Mouse (Mus musculus) ES-Bruce4 (cell line): ENCODE data around the gene Duxf3. TPM values are rescaled to one million over a fixed set of nuclear protein-coding genes. Genes with fewer than 3 reads are reported as not detected.
"Not testable (repeated sequence)": the region's sequence is repeated elsewhere in the genome, so short reads cannot be mapped to it uniquely, and the experiment has no call there.

Source experiments
- H3K27ac ChIP-seq: 2 replicates; pipeline ENCODE4 v1.5.1; 2012; ENCODE audit warnings: low read length, inconsistent platforms; ENCODE audit not compliant: insufficient read depth
- H3K27me3 ChIP-seq: 2 replicates; pipeline ENCODE4 v1.6.1; 2012; ENCODE audit warnings: mild to moderate bottlenecking, low read length, inconsistent platforms; ENCODE audit not compliant: control insufficient read depth, poor library complexity, insufficient read depth, severe bottlenecking
- H3K36me3 ChIP-seq: 2 replicates; pipeline ENCODE4 v1.6.1; 2012; ENCODE audit warnings: inconsistent platforms, mild to moderate bottlenecking, low read length, moderate library complexity; ENCODE audit not compliant: control insufficient read depth, poor library complexity, insufficient read depth, severe bottlenecking
- H3K4me1 ChIP-seq: one replicate; pipeline ENCODE4 v1.8.1; 2011; ENCODE audit warnings: low read length; ENCODE audit not compliant: control insufficient read depth, insufficient read depth
- H3K4me3 ChIP-seq: 2 replicates; pipeline ENCODE4 v1.5.1; 2011; ENCODE audit warnings: low read depth, mild to moderate bottlenecking, low read length
- H3K9ac ChIP-seq: 2 replicates; pipeline ENCODE4 v1.6.1; 2012; ENCODE audit warnings: low read depth, mild to moderate bottlenecking, inconsistent platforms; ENCODE audit not compliant: poor library complexity, severe bottlenecking
- H3K9me3 ChIP-seq: replicated peaks from 2 replicates; pipeline ENCODE4 v1.6.1; 2012; ENCODE audit warnings: mild to moderate bottlenecking, low read length, inconsistent platforms; ENCODE audit not compliant: control insufficient read depth, poor library complexity, insufficient read depth, severe bottlenecking
- EP300 ChIP-seq: IDR thresholded peaks from 2 replicates; pipeline ENCODE4 v1.6.1; 2011; ENCODE audit warnings: low read depth, low read length; ENCODE audit not compliant: insufficient read depth
- polyA plus RNA-seq: library from polyadenylated mRNA; stranded (reverse); fragments of >200 nt; gene quantifications from 2 replicates; pipeline ENCODE4 v1.2.4, GENCODE M21; 2011; ENCODE audit warnings: low read depth; ENCODE audit not compliant: missing spikeins, insufficient read depth, insufficient read length

Duxf3 gene
- polyA plus RNA-seq, 1 experiment = not detected

GRCm38 (mm10) chr10:58227798-58228197, 4.7 kb downstream of the Duxf3 start:
- H3K36me3 ChIP-seq = not testable (repeated sequence)

DNA sequence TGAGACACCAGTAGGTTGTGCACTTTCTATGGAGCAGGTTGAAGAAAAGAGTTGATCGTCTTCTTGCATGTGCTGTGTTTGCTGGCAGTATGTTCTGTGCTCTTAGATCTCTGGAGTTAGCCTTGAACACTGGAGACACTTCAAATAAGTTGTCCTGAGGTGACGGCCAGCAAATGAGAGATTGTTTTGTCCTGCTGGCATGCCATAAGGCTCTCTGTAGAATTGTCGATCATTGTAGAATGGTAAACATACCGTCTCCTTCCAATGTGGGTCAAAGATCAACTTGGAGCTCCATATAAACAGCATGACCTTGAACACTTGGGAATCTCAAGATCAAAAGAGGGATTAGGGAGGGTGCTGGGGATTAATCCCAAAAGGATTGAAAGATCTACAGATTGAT, 6.1 kb downstream of the Duxf3 start:
- H3K4me1 ChIP-seq, H3K27ac ChIP-seq, H3K9me3 ChIP-seq, H3K27me3 ChIP-seq, H3K36me3 ChIP-seq, H3K4me3 ChIP-seq, H3K9ac ChIP-seq: not testable (repeated sequence)

More at GRCm38 (mm10) chr10:58227798-58228197, 4.7 kb downstream of the Duxf3 start:
- not testable (repeated sequence) for H3K4me3 ChIP-seq, H3K9ac ChIP-seq, H3K9me3 ChIP-seq, H3K27ac ChIP-seq, H3K27me3 ChIP-seq, H3K4me1 ChIP-seq

DNA sequence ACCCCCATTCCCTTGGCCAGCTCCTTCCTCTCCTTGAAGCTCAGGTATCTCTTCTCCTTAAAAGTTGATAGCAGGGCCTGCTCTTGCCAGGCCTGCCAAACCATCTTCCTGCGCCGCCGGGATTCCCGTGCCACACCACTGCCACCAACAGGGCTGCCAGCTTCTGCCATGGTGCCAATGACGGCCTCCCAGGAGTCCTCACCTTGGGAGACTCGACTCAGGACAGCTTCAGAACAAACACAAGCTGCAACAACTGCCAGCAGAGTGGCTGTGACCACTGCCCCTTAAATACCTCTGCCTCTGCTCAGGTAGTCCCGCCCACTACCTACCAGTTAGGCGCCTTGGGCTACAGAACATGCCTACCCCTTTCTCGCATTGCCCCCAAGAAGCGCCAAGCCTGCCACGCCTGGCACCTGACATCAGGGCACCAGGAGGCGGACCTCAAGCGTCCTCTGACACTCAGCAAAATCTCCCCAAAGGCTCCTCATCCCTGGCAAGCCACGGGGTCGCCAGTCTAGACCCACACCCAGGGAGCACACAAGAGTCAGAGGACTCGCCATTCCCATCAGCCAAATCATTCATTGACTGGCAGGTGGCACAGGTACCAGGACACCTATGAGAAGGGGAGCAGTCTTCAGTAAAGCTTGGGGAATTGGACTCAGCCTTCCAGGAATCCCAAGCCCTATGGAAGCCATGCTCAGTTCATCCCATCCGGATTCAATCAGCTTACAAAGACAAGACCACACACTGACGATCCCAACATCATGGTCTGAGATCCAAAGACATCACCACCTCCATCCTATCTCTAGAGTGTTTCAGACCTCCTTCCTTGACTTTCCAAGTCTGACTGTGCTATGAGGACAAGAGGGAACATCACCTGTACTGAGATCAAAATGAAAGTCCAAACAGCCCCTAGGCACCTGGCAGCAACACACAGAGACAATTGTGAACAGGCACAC, 7.4 kb downstream of the Duxf3 start, which contains the start of gene AW822073:
Gene AW822073, minus strand, starts transcription at position 104 of the 959 bp plus-strand sequence.
- not testable (repeated sequence) for H3K36me3 ChIP-seq, H3K4me3 ChIP-seq, H3K27me3 ChIP-seq, H3K27ac ChIP-seq, H3K9ac ChIP-seq, H3K9me3 ChIP-seq, H3K4me1 ChIP-seq

DNA sequence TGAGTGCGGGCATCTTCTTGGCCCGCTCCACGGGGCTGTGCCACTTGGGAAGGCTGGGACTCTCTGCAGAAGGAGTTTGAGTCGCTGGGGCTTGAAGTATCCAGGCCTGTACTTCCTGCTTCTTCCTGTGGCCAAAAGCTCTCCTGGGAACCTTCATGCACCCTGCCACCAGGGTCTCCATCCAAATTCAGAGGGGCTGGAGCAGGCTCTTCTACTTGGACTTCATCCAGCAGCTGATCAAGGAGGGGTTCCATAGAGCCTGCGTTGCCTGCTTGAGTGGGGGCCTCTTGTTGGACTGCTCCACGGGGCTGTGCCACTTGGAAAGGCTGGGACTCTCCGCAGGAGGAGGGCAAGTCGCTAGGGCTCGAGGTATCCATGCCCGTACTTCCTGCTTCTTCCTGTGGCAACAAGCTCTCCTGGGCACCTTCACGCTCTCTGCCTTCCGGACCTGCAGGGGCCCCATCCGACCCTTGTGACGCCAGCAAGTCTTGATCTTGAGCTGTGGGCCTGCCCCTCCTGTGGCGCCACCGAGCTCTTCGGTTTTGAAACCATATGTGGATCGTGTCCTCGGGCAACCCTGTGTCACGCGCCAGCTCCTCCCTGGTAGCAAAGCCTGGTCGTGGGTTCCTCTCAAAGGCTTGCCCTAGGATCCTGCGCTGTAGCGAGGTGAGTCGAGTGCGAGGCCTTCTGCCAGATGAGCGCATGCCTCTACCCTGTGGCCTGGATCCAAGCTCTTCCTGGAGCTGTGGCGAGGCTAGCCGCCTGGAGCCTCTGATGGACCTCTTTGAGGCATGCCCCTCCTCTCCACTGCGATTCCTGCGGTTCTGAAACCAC, 8.3 kb downstream of the Duxf3 start:
- H3K27ac ChIP-seq, H3K27me3 ChIP-seq, H3K4me3 ChIP-seq, H3K9ac ChIP-seq, H3K4me1 ChIP-seq, H3K9me3 ChIP-seq, H3K36me3 ChIP-seq: not testable (repeated sequence)
- TF ChIP-seq EP300 = 0 out of 2 replicates have a peak, but pooled peaks have one; percentile 9

DNA sequence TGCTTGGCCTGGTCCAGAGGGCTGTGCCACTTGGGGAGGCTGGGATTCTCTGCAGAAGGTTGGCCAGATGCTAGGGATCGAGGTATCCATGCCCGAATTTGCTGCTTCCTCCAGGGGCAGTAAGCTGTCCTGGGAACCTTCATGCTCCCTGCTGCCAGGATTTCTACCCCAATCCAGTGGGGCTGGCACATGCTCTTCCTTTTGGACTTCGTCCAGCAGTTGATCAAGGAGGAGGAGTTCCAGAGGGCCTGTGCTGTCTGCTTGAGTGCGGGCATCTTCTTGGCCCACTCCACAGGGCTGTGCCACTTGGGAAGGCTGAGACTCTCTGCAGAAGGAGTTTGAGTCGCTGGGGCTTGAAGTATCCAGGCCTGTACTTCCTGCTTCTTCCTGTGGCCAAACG, 9.3 kb downstream of the Duxf3 start:
- not testable (repeated sequence) for H3K9me3 ChIP-seq, H3K27ac ChIP-seq, H3K4me1 ChIP-seq, H3K4me3 ChIP-seq, H3K36me3 ChIP-seq, H3K27me3 ChIP-seq, H3K9ac ChIP-seq

DNA sequence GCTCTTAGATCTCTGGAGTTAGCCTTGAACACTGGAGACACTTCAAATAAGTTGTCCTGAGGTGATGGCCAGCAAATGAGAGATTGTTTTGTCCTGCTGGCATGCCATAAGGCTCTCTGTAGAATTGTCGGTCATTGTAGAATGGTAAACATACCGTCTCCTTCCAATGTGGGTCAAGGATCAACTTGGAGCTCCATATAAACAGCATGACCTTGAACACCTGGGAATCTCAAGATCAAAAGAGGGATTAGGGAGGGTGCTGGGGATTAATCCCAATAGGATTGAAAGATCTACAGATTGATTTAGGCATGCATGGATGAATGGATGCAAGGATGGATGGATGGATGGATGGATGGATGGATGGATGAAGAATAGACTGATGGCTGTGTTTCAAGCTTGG, 10.9 kb downstream of the Duxf3 start:
- H3K4me1 ChIP-seq, H3K4me3 ChIP-seq, H3K9me3 ChIP-seq, H3K27me3 ChIP-seq, H3K27ac ChIP-seq, H3K9ac ChIP-seq, H3K36me3 ChIP-seq: not testable (repeated sequence)
